Mouse (Mus musculus) liver, postnatal 0 days (tissue): ENCODE results near the gene Gm48551. TPM values are rescaled to one million over a fixed set of nuclear protein-coding genes. Genes with fewer than 3 reads are reported as not detected.

ENCODE experiments used
- ATAC-seq: fragments of 200-750 bp; cut with Nextera tagmentation; 2 replicates; pipeline ENCODE4 v1.8.0; 2017; ENCODE audit warnings: mild to moderate bottlenecking, moderate library complexity
- DNase-seq: peaks from one replicate; pipeline ENCODE4 v3.0.0-alpha.2; 2016
- H3K27ac ChIP-seq: fragments of 300-500 bp; sonication (generic); 2 replicates; pipeline ENCODE4 v1.5.1; 2014; ENCODE audit warnings: antibody characterized with exemption, moderate library complexity, mild to moderate bottlenecking, low read depth
- H3K27me3 ChIP-seq: fragments of 300-500 bp; sonication (generic); 2 replicates; pipeline ENCODE4 v1.6.1; 2014; ENCODE audit warnings: low read length, control low read depth, mixed read lengths; ENCODE audit not compliant: insufficient read depth
- H3K36me3 ChIP-seq: fragments of 300-500 bp; sonication (generic); replicated peaks from 2 replicates; pipeline ENCODE4 v1.6.1; 2014; ENCODE audit warnings: mild to moderate bottlenecking, control low read depth, low read length, moderate library complexity, mixed read lengths; ENCODE audit not compliant: insufficient read depth
- H3K4me1 ChIP-seq: fragments of 300-500 bp; sonication (generic); 2 replicates; pipeline ENCODE4 v1.6.1; 2014; ENCODE audit warnings: antibody characterized with exemption, mild to moderate bottlenecking, control low read depth; ENCODE audit not compliant: insufficient read depth
- H3K4me2 ChIP-seq: fragments of 300-500 bp; sonication (generic); 2 replicates; pipeline ENCODE4 v1.6.1; 2014; ENCODE audit warnings: low read depth, mild to moderate bottlenecking, low read length, moderate library complexity, mixed read lengths
- H3K4me3 ChIP-seq: fragments of 300-500 bp; sonication (generic); 2 replicates; pipeline ENCODE4 v1.5.1; 2014; ENCODE audit warnings: low read depth, low read length
- H3K9ac ChIP-seq: fragments of 300-500 bp; sonication (generic); replicated peaks from 2 replicates; pipeline ENCODE4 v1.6.1; 2014; ENCODE audit warnings: mild to moderate bottlenecking, moderate library complexity
- H3K9me3 ChIP-seq: fragments of 300-500 bp; sonication (generic); 2 replicates; pipeline ENCODE4 v1.6.1; 2016; ENCODE audit warnings: mild to moderate bottlenecking, control low read depth, low read length, mixed read lengths
- CTCF ChIP-seq: sonication (generic); IDR thresholded peaks from 2 replicates; pipeline ENCODE4 v1.5.1; 2016; ENCODE audit warnings: antibody characterized with exemption, low read depth
- EP300 ChIP-seq: IDR thresholded peaks from 2 replicates; pipeline ENCODE4 v1.6.1; 2016; ENCODE audit warnings: antibody characterized with exemption, low read depth, mild to moderate bottlenecking
- WGBS: fragments of 180-500 bp; shearing (Covaris S2); extraction: QIAGEN DNeasy Blood & Tissue Kit; methylation state at CpG from one replicate; pipeline ENCODE4 v1.1.7; 2014; ENCODE audit not compliant: insufficient replicate concordance; 5-methylcytosine and 5-hydroxymethylcytosine counted together
- polyA plus RNA-seq: library from polyadenylated mRNA; unstranded; fragments of >200 nt; fragmentation: Nextera tagmentation; extraction: Ambion mirVana; gene quantifications from 2 replicates; pipeline ENCODE4 v1.2.1, GENCODE M21; 2015

Gene Gm48551
- polyA plus RNA-seq, 1 experiment from 2014 or later, result 0.70 TPM

DNA sequence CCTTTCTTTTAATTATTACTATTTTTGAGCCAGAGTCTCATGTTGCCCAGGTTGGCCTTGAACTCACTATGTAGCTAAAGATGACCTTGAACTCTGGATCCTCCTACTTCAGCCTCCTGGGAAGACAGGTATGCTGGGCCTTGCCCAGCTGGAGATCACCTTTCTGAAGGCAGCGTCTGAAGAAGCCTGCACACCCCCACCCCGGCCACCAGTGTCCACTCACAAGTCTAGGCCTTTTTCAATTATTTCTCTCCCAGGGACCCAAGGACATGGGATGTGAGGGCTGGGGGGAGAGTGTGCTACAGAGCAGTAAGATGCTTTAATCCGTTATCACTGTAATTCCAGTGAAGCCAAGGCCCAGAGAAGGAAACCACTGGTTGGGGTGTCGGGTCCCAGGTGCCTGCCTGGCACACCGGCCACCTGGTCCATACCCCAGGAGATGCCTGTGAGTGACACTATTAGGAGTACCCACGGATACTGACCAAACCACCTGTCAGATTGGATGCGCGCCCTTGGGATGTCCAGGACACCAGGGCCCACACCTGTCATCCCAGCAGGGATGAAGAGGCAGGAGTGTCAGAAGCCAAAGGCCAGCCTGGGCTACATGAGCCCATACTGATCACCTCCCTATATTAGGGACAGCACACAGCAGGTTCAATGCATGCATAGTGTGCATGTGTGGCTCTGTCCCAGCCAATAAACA is 43.7 kb downstream of the Gm48551 start:
- H3K4me1 ChIP-seq, result peaks cover 38% of the 10 kb centered on the region
- no peak overlapping the region for H3K4me3 ChIP-seq
- ATAC-seq (no peak), DNase-seq (no peak)
- no peaks in the 10 kb centered on the region for H3K9me3 ChIP-seq
- no peak overlapping the region for H3K9ac ChIP-seq
- H3K36me3 ChIP-seq, result no peaks in the 10 kb centered on the region
- H3K27ac ChIP-seq, result no peak overlapping the region
- no peak overlapping the region for H3K4me2 ChIP-seq
- WGBS, result 81% methylated on average over 8 of the region's 8 CpGs
- TF ChIP-seq CTCF (no peak), EP300 (no peak)
- H3K27me3 ChIP-seq, result peaks cover 31% of the 10 kb centered on the region

DNA sequence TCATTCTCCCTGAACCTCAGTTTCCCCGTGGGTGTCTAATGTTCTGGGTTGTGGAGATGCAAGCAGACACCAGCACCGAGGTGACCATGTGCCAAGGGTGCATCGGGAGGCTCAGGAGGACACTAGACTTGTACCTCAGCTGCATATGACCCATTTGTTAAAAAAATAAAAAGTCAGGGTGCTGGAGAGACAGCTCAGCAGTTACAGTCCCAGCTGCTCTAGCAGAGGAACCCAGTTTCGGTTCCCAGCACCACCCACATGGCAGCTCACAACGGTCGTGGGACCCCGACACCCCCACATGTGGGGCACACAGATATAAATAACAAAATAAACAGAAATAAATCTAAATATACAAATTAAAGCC is 44.2 kb downstream of the Gm48551 start:
- H3K4me3 ChIP-seq, result no peak overlapping the region
- peaks cover 42% of the 10 kb centered on the region for H3K4me1 ChIP-seq
- ATAC-seq, result no peak
- no peaks in the 10 kb centered on the region for H3K36me3 ChIP-seq
- H3K27ac ChIP-seq, result no peak overlapping the region
- DNase-seq, result no peak
- no peak overlapping the region for H3K4me2 ChIP-seq
- TF ChIP-seq CTCF (no peak), EP300 (no peak)
- WGBS, result 80% methylated on average over 7 of the region's 7 CpGs
- no peaks in the 10 kb centered on the region for H3K9me3 ChIP-seq
- no peak overlapping the region for H3K9ac ChIP-seq
- peaks cover 31% of the 10 kb centered on the region for H3K27me3 ChIP-seq

DNA sequence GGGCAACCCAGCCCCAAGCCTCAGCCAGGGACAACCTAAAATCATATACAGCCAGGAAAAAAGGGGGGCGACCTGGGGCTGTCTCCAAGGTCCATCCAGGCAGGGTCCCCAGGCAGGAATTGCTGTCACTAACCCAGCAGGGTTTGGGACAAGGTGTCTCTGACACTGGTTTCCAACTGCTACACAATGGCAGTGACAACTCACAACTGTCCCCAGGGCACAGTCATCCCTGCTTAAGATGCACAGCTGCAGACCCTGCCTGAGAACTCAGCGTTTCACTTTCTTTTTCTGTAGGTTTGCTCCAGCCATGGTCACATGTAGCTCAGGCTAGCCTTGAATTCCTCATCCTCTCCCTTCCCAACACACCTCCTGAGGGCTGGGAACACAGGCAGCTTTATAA is 44.8 kb downstream of the Gm48551 start:
- Histone ChIP-seq H3K36me3 (no peaks in the 10 kb centered on the region), H3K27ac (peak overlapping the region; percentile 97; the same call in 1 of the 2 replicates), H3K9me3 (no peaks in the 10 kb centered on the region), H3K9ac (no peak overlapping the region), H3K4me2 (peak overlapping the region; percentile 96), H3K27me3 (peaks cover 31% of the 10 kb centered on the region), H3K4me1 (peaks cover 45% of the 10 kb centered on the region), H3K4me3 (peak overlapping the region; percentile 76; the same call in 1 of the 2 replicates)
- peak; percentile 12 for DNase-seq
- 32% methylated on average over 2 of the region's 2 CpGs for WGBS
- no peak for TF ChIP-seq CTCF
- ATAC-seq, result no peak

DNA sequence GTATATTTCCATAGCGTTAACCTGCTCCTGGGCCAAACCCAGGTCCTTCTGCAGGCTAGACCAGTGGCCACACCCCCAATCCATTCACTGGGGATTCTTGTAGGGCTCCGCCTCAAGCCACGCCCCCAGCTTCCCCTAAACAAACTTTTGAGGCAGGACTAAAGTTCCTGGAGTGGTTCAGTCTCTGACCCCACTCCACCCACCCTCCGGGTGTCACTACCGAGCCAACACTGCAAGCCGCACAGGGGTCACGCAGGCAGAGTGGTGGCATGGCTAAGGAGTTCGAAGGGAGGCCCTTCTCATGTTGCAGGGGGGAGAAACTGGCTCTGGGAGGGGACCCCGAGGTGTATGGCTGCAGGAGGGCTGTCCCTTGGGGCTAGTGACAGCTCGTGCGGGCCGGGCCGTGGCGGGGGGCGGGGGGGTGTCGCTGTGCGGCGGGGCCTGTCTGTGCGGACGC is 45.4 kb downstream of the Gm48551 start:
- Histone ChIP-seq H3K36me3 (no peaks in the 10 kb centered on the region), H3K27me3 (peaks cover 31% of the 10 kb centered on the region), H3K27ac (peak overlapping the region; percentile 97), H3K9ac (peak overlapping the region; percentile 76), H3K9me3 (no peaks in the 10 kb centered on the region), H3K4me3 (peak overlapping the region; percentile 76), H3K4me2 (peak overlapping the region; percentile 96), H3K4me1 (peaks cover 45% of the 10 kb centered on the region)
- DNase-seq (peak; percentile 90), ATAC-seq (peak; percentile 53)
- peak; percentile 19; the same call in 1 of the 2 replicates for TF ChIP-seq CTCF
- no peak for TF ChIP-seq EP300
- WGBS, result under 1% methylated on average over 19 of the region's 20 CpGs

DNA sequence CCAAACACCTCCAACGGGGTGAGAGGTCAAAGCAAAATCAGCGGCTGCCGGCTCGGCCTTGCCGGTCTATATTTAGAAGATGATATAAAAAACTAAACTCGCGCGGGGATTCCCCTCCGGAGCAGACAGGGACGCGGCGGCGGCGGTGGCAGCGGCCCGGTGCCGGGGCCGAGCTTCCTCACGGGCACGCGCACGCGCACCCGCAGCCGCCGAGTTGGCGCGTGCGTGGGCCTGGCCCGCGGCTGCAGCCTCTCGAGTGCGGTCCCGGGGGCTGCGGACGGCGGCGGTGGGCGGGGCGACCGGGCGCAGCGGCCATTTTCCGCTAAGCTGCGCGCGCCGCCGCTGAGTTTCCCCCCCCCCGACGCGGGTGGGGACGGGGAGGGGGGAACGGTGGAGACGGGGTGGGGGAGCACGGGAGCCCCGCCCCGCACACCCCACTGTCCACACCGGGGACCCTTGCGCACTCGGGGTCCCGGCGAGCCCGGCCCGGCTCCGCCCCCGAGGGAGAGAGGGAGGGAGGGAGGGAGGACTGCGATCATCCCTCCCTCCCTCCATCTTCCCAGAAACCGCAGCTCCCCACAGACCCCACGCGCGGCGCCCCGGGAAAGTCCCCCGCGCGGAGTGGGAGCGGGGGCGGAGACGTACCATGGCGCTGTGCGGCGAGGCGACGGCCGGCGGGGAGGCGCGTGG is 46.0 kb downstream of the Gm48551 start:
- Histone ChIP-seq H3K4me1 (peaks cover 44% of the 10 kb centered on the region), H3K9ac (peak overlapping the region; percentile 76), H3K4me2 (peak overlapping the region; percentile 96), H3K27me3 (peaks cover 28% of the 10 kb centered on the region), H3K27ac (peak overlapping the region; percentile 97), H3K4me3 (peak overlapping the region; percentile 76), H3K9me3 (no peaks in the 10 kb centered on the region), H3K36me3 (no peaks in the 10 kb centered on the region)
- TF ChIP-seq EP300 (no peak), CTCF (no peak)
- peak; percentile 84 for DNase-seq
- peak; percentile 37 for ATAC-seq
- WGBS, result 0% methylated on average over 26 of the region's 89 CpGs

DNA sequence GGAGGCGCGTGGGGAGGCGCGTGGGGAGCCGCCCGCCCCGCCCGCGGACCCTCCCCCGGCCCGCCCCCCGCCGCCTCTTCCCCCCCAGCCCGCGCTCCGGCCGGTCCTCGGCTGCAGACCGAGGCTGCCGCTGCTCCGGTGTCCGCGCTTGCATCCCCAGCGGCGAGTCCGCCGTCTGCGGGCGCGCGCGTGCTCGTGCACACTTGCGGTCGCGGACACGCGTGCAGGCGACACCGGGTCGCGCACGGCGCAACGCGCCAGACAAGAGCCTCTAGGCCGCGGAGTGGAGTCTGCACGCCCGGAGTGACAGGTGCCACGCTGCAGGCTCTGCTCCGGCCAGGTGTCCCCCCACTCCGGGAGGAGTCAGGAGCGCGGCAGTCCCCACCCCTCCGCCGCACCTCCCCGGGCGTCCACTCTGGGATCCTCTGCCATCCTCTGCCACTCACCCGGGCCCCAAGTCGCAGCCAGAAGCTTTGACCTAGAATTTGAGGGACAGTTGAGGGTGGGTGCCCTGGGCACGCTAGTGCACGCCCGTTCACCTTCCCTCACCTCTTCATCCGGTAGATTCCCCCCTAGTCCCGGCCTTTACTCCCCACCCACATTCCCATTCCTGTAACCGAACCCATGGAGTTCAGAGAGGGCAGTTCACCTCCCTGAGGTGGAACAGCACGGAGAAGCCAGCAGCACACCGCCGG is 46.7 kb downstream of the Gm48551 start:
- peak overlapping the region; percentile 76 for H3K9ac ChIP-seq
- H3K4me1 ChIP-seq, result peaks cover 40% of the 10 kb centered on the region
- no peaks in the 10 kb centered on the region for H3K9me3 ChIP-seq
- no peaks in the 10 kb centered on the region for H3K36me3 ChIP-seq
- WGBS, result 5% methylated on average over 32 of the region's 70 CpGs
- H3K27me3 ChIP-seq, result peaks cover 21% of the 10 kb centered on the region
- TF ChIP-seq CTCF (no peak), EP300 (no peak)
- DNase-seq, result peak; percentile 61
- peak overlapping the region; percentile 96 for H3K4me2 ChIP-seq
- peak; percentile 9 for ATAC-seq
- peak overlapping the region; percentile 97 for H3K27ac ChIP-seq
- H3K4me3 ChIP-seq, result peak overlapping the region; percentile 76
